Mouse (Mus musculus) frontal cortex, adult (tissue): Measurements from ENCODE around the gene Trp73.

Experiments
- ATAC-seq: cut with Nextera tagmentation; 2 replicates; pipeline ENCODE4 v1.9.2; 2017; ENCODE audit warnings: mild to moderate bottlenecking, moderate library complexity, mixed read lengths; ENCODE audit not compliant: low TSS enrichment

Trp73 gene

GRCm38 (mm10) chr4:154142211-154143040 lies 2.4 kb upstream of the Trp73 start, which contains the start of gene Wrap73:
TSS of gene Wrap73 (plus strand) at chr4:154142372.
- peak; percentile 96 for ATAC-seq

GRCm38 (mm10) chr4:154141009-154141867 lies 1.2 kb upstream of the Trp73 start:
- no peak for ATAC-seq

- no peak for ATAC-seq
These were observed 403 bp upstream of the Trp73 start for GRCm38 (mm10) chr4:154140213-154141008.

DNA sequence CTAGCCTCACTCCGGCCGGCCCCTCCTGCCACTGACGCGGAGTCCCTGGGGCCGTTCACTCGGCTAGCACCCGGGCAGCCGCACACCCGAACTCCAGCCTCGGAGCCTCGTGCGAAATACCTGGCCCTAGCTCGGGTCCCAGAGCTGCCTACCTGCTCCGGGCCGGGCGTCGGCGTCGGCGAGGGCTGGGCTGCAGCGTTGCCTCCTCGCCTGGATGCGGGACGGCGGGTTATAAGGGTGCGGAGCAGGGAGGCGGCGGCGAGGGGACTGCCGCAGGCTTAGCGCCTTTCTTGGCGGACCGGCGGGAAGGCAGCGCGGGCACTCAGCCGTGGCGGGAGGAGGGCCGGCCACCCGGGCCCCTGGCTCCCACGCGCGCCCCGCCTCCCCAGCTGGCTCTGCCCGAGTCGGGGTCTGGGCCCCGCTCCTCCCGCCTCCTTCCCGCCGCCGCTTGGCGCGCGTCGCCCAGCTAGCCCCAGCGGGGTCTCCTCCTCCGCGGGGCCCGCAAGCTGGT lies 282 bp downstream of the Trp73 start:
- no peak for ATAC-seq

- no peak for ATAC-seq
These were observed 2.9 kb downstream of the Trp73 start for GRCm38 (mm10) chr4:154137139-154137538.

DNA sequence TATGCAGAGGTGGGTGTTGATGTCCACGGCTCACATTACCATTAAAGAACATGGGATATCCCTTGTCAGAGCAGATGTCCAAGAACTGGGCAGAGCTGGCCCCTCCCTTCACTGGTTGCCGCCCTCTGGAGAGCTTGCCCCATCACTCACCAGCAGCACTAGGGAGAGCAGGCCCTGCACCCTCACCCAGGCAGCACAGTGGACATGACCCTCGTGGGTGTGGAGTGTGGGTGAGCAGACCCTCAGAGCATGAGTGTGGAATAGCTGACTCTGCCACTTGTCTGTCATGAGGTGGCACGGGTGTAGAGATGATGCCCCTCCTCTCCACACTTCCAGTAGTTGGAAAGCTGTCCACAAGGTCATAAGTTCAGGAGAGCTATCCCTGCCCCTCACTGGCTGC lies 5.2 kb downstream of the Trp73 start:
- no peak for ATAC-seq

DNA sequence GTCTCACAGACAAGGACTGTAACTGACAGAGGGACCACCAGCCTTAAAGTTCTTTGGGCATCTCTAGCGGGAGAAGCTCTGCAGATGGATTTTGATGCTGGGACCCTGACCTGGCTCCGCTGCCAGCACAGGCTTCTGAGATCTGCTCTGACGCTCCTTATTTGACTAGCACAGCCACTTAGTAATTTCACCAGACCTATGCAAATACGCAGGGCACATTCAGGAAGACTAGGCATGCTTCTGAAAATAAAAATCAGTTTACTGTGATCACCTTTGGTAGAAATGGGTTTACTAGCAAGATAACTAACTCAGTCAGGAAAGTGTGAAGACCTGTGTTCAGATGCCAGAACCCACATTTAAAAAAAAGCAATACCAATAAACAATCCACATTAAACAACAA lies 8.1 kb downstream of the Trp73 start:
- no peak for ATAC-seq

DNA sequence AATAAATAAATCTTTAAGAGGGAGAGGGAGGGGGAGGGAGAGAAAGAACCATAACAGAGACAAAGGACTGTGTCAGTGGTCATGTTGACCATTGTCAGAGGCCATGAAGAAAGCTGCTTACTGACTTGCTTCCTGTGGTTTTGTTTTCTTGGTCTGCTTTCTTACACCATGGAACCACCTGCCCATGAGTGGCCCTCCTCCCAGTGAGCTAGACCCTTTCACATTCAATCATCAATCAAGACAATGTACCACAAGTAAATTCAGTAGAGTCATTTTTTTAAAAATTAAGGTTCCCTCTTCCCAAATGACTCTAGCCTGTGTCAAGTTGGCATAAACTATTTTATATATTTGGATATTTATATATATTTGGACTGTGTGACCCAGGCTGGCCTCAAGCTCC lies 10.1 kb downstream of the Trp73 start:
- ATAC-seq: no peak

- no peak for ATAC-seq
These were observed 12.7 kb downstream of the Trp73 start for GRCm38 (mm10) chr4:154127273-154127672.

- no peak for ATAC-seq
These were observed 14.8 kb downstream of the Trp73 start for GRCm38 (mm10) chr4:154125202-154125601.

- no peak for ATAC-seq
These were observed 16.5 kb downstream of the Trp73 start for GRCm38 (mm10) chr4:154123553-154123952.

- no peak for ATAC-seq
These were observed 17.6 kb downstream of the Trp73 start for GRCm38 (mm10) chr4:154122374-154122773.

GRCm38 (mm10) chr4:154121800-154122199 lies 18.2 kb downstream of the Trp73 start:
- no peak for ATAC-seq

- no peak for ATAC-seq
These were observed 20.8 kb downstream of the Trp73 start for GRCm38 (mm10) chr4:154119208-154119607.

DNA sequence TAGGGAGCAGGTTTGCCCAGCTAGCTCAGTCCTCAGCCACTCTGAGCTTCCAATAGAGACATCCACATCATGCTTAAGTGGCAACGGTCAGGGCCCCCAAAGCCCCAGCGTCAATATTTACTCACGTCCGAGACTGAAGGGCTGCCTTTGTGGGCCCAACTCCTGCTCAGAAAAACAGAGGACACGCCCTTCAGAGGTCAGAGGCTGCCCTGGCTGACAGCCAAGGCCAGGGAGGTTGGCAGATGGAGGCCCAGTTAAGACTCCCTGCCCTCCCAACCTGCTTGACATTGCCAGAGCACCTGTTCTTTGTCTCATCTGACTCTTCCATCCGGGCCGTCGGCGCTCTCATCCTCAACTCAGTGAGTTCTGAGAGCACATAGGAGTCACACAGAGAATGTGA lies 21.2 kb downstream of the Trp73 start:
- ATAC-seq: no peak

DNA sequence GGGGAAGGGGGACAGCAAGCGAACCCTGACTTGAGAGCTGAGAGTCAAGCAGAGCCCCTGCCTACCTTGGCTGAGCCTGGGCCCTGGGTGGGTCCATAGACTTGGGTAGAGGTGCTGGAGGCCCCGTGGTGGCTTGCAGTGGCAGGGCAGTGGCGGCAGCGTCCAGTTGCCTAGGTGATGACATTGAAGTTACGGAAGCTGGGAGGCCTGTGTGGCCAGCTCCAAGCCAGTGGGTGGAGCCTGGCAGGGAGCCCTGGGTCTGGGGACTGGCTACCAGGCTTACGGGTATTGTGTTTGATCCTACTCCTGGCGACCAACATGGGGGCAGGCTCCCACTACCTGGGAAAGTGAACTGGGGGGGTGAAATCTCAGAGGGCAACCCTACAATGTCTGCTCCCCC lies 23.6 kb downstream of the Trp73 start:
- no peak for ATAC-seq

DNA sequence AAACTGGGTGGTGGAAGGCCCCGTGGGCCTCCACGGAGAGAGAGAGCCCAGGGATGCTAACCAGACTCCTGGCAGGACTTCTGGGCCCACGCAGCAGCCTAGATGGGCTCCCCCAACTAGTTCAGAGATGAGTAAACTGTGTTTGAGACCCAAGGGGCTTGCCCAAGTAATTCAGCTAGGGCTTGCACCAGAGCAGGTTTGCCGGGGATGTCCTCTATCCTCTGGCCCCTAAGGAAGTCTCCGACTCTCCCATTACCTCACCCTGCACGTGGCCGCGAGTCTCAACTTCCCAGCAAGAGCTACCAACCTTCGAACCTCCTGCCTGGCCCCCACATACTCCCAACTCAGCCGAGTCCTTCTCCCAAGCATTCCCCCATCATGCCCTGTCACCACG lies 30.2 kb downstream of the Trp73 start:
- ATAC-seq: no peak

- ATAC-seq: peak; percentile 98
These were observed 30.7 kb downstream of the Trp73 start for GRCm38 (mm10) chr4:154109216-154109849.

- no peak for ATAC-seq
These were observed 33.4 kb downstream of the Trp73 start for GRCm38 (mm10) chr4:154106497-154107061.

- ATAC-seq: no peak
These were observed 34.5 kb downstream of the Trp73 start for GRCm38 (mm10) chr4:154105381-154106001.

DNA sequence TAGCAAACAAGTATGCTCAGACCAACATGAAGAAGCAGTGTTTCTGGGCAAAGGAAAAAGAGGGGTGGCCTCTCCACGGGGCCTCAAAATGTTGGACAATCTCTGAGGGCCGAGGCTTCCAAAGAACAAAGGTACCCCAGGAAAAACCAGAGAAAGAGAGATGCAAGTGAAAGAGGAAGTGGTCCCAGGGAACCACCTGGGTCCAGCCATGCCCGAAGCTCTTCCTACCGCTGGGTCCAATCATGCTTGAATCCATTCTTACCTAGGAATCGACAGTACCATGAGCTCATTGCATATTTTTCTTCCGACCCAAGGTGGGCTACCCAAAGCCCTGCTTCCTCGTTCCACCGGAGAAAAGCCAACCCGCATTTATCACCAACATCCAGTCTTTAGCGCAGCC lies 36.1 kb downstream of the Trp73 start:
- ATAC-seq: no peak
